Mouse (Mus musculus) gonadal fat pad, adult 2 months (tissue): Measurements from ENCODE around the gene Lrrc23. TPM values are rescaled to one million over a fixed set of nuclear protein-coding genes. Genes with fewer than 3 reads are reported as not detected.

Experiments
- DNase-seq: peaks from one replicate; pipeline ENCODE4 v3.0.0-alpha.2; 2012; ENCODE audit warnings: low read depth
- polyA plus RNA-seq: library from polyadenylated mRNA; depleted of rRNA; stranded (reverse); fragments of >200 nt; gene quantifications from 2 replicates; pipeline ENCODE4 v1.2.3, GENCODE M21; 2012

Lrrc23 gene
- polyA plus RNA-seq, 1 experiment: 3.1 TPM

GRCm38 (mm10) chr6:124767920-124768703 lies 11.4 kb downstream of the Lrrc23 start:
- no peak for DNase-seq

GRCm38 (mm10) chr6:124767536-124767919 lies 12.0 kb downstream of the Lrrc23 start:
- DNase-seq: no peak

- DNase-seq: no peak
These were observed 13.6 kb downstream of the Lrrc23 start for GRCm38 (mm10) chr6:124765951-124766350.

GRCm38 (mm10) chr6:124759259-124759658 lies 20.3 kb downstream of the Lrrc23 start:
- no peak for DNase-seq

GRCm38 (mm10) chr6:124758849-124759232 lies 20.7 kb downstream of the Lrrc23 start:
- no peak for DNase-seq

- no peak for DNase-seq
These were observed 21.3 kb downstream of the Lrrc23 start for GRCm38 (mm10) chr6:124757909-124758848.

GRCm38 (mm10) chr6:124757351-124757880 lies 22.1 kb downstream of the Lrrc23 start:
- DNase-seq: no peak

DNA sequence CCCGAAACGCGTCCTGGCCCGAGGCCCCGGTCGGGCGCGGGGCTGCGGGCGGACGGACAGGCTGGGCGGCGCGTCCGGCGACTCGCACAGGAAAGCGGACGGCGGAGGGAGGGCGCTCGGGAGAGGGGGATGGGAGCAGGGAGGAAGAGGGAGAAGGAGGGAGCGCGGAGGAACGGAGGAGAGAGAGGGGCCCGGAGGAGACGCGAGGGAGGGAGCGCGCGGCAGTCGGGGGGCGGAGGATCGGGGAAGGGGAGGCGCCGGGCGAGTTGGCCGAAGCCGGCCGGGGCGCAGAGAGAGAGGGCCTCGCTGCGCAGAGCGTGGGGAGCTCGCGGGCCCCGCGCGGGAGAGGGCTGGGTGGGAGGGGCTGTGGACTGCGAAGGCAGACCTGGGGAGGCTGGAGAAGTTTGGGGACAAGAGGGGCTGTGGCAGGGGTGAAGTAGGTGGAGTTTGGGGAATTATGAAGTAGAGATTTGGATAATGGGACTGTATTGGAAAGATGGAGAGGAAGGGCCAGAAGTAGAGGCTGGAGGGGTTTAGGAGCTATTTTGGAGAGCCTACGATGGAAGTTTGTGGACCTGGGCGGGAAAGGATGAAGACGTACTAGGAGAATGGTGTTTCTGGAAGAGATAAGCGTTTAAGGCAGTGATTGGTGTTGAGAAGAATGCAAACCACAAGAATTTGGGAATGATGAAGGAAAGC lies 22.7 kb downstream of the Lrrc23 start:
- DNase-seq: no peak

- DNase-seq: no peak
These were observed 23.5 kb downstream of the Lrrc23 start, which contains the start of the genes Gm45234 and Atn1 for GRCm38 (mm10) chr6:124755831-124756595. Gene Gm45234, minus strand, starts transcription at chr6:124756021. Gene Atn1, minus strand, starts transcription at chr6:124756524.

GRCm38 (mm10) chr6:124755306-124755705 lies 24.2 kb downstream of the Lrrc23 start:
- DNase-seq: no peak

DNA sequence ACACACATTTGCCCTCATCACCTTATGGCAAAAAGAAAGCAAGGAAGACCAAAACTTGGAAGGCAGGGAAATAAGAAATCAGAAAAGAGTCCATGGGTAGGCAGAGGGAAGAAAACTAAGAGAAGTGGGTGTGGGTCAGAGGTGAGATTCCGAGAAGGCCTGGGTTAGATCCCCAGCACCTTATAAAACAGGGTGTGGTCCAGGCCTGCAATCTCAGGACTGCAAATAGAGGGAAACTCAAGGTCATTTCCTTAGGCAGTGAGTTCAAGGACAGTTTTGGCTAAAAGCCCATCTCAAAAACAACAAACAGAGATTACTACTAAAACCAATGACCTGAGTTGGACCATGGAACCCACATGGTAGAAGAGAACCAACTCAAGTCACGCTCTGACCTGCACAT lies 25.7 kb downstream of the Lrrc23 start:
- DNase-seq: no peak

DNA sequence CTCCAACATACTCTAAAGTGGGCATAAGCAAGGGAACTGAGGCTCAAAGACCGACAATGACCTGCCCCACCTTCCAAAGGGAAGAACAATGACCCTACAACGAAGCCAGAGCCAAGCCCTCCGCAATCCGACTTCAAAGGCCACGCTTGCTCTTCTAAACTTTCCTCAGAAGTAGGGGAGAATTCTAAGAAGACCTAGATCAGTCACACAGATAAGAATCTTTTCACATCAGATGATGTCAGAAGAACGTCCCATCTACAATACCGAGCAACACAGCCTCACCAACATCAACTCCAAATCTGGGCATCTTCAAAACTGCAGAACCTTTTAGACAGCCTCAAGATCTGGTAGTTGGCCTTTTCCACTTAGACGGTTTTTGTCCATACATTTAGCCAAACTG lies 29.1 kb downstream of the Lrrc23 start:
- DNase-seq: no peak

DNA sequence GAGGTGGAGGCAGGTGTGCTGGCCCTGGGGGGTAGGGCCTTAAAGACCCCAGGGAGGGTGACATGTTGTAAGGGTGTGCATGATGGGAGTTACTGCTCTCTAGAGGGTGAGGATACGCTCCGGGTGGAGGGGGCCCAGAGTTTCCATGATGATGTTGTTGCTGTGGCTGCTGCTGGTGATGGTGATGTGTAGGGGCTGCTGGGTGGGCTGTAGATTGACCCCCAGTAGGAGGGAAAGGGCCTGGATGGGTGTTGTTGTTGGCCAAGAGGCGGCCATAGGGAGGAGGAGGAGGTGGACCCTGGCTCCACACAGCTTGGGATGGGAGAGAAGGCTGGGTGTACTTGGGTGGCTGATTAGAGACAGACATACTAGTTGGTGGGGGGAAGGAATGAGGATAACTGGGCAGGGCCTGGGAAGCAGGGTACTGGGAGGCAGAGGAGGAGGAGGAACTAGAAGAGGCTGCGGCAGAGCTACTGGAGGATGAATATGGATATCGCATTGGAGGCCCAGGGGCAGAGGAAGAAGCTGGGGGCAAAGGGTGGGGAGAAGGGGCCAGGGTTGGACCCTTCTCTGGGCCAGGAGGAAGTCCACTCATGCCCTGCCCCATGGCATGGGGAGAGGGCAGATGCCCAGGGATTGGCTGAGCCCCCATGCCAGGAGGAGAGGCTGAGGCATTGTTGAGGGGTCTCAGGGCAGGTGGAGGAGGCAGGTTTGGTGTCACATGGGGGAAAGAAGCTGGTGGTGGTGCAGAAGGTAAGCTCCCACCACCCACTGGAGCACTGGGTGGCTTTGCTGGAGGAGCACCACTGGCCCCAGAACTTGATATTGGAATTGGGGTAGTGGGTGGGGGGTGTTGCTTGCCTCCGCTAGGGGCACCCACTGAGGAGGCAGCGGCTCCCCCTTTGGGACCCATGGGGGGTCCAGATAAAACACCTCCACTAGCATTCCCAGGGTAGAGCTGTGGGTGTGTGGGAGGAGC lies 32.6 kb downstream of the Lrrc23 start:
- DNase-seq: no peak

DNA sequence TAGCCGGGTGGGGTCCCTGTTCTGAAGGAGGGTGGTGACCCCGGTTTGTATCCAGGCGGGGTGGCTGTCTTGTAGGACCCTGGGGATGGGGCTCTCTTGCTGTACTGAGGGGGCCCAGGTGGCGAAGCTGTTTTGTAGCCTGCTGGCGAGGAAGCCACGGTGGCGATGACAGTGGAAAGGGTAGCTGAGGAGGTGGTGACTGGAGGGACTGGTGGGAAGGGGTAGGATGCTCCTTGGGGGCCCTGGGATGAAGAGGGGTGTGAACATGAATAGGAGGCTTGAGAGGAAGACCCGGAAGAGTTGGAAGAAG lies 33.3 kb downstream of the Lrrc23 start:
- no peak for DNase-seq

DNA sequence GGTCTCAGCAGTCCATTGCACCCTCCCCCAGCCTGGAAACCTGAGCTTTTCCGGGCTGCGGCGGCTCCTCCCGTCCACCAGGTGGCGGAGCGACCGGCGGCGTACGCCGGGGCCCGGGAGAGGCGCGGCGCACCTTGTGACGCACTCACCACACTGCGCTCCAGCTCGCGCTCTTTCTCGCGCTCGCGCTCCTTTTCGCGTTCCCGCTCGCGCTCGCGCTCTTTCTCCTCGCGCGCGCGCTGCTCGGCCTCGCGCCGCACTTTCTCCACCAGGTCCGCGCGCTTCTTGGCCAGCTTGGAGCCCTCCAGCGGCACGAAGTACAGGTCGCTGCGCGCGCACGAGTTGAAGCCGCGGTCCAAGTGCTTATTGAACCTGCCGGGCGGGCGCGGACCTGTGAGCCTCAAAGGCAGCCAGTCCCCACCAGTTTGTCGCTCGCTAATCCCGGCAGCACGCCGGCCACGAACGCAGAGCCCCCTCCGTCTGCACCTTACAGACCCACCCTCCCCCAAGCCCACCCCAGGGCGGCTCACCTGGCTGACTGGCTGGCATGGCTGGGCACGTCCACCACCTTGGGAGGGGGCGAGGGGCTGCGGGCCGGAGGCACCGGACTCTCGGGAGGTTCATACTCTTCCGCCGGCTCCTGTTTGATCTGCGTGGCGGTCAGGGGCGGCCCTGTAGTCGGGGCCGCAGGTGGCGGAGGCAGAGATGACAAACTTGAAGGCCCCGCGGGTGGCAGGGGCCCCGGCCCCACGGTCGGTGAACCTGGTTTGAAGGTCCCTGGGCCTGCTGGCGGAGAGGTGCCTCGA lies 33.8 kb downstream of the Lrrc23 start:
- no peak for DNase-seq

DNA sequence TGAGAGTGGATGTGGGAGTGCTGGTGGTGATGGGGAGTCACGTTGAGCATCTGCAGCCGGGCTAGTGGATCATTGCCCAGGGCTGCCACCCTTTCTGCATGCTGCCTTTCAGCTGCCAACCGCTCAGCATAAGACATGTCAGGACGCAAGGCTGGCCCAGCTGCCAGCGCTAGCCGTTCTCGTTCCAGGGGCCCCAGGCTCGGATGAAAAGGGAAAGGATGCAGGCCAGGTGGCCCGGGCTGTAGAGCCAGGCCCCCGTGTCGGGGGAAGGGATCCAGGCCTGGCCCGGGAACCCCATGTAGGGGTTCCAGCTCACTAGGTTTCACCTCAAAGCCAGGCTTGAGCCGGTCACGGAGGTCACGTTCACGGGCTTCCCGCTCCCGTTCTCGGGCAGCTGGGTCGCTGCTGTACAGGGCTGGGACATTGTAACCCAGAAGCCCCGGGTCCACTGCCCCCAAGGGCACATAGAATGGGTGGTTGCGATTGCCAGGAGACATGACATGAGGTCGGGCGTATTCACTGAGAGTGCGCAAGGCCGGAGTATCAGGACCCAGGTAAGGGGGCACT lies 34.7 kb downstream of the Lrrc23 start:
- DNase-seq: no peak

GRCm38 (mm10) chr6:124743647-124744046 lies 35.9 kb downstream of the Lrrc23 start:
- no peak for DNase-seq

GRCm38 (mm10) chr6:124742839-124743514 lies 36.5 kb downstream of the Lrrc23 start:
- no peak for DNase-seq
